Mouse (Mus musculus) brain, adult 2 months (tissue): ENCODE results near the gene Gucd1.
"Not testable (repeated sequence)": the region's sequence is repeated elsewhere in the genome, so short reads cannot be mapped to it uniquely, and the experiment has no call there.

Experiments used
- DNase-seq: peaks from one replicate; pipeline ENCODE4 v3.0.0; 2011; ENCODE audit warnings: low read depth, low spot score

Gucd1 gene

GRCm38 (mm10) chr10:75436604-75437217, 81.1 kb downstream of the Gucd1 start:
- DNase-seq = peak; percentile 89

DNA sequence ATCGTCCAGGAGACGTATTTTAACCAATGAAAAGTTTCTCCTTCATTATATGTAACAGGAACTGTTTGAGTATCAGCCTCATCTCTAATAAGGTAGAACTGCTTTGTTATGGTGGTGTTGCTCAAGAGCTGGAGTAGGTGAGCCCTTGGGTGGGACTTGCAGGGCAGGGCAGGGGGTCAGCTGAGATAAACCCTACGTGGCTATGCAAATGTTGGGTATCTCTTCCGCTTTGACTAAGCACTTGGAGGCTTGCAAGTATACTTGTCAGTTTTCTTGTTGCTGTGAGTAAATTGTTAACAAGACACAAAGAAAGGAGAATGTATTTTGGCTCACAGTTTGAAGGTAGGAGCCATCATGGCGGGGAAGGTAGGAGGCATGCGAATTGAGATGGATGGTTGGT, 87.1 kb downstream of the Gucd1 start:
- DNase-seq = no peak

DNA sequence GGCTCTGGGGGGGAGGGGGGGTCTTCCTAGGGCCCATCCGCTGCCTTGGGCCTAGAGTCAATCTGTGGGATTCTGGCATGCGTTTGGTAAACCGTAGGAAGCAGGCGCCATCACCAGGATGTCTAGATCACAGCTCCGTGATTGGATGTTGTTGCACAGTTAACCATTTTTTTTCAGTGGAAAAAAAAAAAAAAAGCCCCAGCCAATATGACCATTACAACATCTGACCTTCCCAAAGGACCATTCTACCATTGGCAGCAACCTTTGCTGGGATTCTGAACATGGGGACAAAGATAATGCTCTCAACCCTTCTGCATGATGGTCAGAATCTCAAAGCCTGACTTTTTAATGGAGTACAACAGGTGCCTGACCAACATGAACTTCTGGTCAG, 87.6 kb downstream of the Gucd1 start:
- no peak for DNase-seq

DNA sequence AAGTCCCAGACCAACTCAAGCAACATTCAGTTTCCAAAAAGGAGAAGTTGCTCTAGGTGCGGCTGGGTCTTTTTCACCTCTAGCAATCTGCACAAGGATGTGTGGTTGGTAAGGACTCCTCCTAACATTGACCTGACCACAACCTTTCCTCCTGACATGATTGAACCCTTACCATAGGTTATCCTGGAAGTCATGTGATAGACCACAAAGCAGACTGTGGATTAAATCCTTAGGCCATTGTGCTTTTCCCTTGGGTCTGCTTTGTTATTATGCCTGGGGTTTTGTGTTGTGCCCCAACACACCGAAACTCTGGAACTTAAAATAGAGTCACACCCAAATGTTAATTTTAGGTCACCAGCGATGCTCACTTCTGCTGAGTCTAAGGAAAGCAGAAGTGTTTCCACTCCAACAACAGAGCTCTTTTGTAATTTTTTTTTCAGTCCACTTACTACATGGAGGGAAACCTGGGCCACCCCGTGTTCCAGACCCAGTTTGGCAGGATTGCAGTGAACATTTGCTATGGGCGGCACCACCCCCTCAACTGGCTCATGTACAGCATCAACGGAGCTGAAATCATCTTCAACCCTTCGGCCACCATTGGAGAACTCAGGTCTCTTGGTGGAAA, 88.1 kb downstream of the Gucd1 start:
- DNase-seq = no peak

DNA sequence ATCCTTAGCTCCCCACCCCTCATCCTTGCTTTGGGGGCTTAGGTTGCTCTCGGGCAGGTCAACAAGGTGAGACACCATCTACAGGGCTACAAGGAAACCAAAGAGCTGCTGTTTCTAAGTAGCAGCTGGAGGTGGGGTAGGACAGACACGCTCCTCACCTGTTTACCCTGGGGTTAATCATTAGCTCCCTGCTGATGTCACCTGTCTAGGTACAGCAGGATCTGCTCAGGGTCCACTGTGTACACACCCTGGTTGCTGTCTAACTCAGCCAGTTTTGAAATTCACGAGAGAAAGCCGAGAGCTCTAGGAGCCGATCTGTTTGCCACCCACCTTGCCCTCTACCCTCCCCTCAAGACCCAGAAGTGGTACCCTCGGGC, 88.8 kb downstream of the Gucd1 start:
- no peak for DNase-seq

DNA sequence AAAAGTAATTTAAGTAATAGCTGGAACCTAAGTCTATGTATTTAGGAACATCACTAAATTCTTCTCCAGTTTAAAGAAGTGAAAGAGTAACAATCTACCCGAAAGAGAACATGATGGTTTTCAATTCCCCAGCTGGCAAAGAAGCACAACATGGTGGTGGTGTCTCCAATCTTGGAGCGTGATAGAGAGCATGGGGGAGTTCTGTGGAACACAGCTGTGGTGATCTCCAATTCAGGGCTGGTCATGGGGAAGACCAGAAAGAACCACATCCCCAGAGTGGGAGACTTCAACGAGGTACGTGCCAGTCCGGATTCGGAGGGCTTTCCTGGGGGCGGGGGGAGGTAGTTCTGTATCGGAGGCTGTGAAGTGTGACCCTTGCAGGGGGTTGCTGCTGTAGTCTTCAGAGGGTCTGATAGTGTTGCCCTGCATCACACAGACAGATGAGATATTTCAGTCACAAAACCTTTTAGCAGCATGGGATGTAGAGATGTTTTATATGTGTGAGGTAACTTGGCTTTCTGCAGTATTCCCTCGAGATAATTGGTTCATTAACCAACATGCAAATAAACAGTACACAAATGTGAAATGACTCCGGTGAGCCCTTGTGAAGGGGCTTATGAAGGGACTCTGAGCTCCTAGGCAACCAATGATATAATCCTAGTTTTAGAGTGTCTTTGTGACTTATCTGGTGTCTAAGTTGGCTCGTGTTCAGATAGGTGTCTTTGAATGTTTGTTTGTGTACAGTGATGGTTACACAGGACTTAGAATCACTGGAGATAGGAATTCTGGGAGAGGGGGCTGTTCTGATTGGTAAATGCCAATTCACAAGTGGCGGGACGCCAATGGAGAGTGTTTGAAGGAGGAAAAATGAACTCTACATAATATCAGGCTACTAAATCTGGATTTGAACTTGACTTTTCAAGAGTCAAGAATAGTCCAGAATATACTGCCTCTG, 89.4 kb downstream of the Gucd1 start:
- no peak for DNase-seq

DNA sequence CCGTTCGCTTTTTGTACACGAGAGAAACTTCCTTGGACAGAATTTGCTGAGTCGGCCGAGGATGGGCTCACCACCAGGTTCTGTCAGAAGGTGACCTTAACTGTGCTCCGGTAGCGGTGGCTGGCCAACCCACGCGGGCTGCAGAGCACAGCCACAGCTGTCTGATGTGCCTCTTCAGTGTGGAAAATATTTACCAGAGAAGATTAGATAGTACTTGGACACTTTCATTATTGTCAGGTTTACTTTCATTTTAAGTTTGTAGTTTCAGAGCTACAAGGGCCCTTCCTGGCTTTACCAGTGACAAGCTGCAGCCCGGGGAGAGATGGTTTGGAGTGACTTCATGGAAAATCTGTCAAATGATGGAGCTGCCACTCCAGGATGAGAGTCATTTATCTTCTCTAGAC, 93.3 kb downstream of the Gucd1 start:
- no peak for DNase-seq

GRCm38 (mm10) chr10:75418747-75419146, 99.0 kb downstream of the Gucd1 start:
- DNase-seq = no peak

DNA sequence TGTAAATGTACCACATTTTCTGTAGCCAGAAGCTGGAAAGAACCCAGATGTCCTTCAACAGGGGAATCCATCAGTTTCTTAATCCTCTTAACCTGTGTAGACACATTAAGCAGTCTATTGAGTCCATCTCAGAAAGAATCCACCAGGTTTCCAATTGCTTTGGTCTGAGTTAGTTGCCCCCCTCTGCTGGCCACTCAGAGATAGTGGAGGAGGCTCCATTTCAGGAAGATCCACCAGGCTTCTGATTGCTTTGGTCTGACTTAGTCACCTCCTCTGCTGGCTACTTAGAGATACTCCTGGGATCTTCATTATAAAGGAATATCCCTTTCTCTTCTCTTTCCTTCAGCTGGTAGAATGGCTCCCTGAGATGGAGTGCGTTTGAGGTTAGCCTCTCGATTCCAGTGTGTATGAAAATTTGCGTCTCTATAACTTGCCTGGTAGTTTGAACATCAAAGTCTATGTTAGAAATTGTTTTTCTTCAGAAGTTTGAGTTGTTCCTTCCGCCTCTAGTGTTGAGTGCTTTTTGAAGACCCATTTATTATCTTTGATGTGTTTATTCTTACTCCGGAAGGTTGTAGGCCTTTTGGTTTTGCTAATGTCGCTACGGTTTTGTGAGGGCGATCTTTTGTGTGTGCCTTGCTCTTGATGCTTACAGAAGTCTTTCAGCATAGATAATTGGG, 100.3 kb downstream of the Gucd1 start:
- DNase-seq = no peak

- DNase-seq = no peak
Observed at GRCm38 (mm10) chr10:75414925-75415324, 102.8 kb downstream of the Gucd1 start.

DNA sequence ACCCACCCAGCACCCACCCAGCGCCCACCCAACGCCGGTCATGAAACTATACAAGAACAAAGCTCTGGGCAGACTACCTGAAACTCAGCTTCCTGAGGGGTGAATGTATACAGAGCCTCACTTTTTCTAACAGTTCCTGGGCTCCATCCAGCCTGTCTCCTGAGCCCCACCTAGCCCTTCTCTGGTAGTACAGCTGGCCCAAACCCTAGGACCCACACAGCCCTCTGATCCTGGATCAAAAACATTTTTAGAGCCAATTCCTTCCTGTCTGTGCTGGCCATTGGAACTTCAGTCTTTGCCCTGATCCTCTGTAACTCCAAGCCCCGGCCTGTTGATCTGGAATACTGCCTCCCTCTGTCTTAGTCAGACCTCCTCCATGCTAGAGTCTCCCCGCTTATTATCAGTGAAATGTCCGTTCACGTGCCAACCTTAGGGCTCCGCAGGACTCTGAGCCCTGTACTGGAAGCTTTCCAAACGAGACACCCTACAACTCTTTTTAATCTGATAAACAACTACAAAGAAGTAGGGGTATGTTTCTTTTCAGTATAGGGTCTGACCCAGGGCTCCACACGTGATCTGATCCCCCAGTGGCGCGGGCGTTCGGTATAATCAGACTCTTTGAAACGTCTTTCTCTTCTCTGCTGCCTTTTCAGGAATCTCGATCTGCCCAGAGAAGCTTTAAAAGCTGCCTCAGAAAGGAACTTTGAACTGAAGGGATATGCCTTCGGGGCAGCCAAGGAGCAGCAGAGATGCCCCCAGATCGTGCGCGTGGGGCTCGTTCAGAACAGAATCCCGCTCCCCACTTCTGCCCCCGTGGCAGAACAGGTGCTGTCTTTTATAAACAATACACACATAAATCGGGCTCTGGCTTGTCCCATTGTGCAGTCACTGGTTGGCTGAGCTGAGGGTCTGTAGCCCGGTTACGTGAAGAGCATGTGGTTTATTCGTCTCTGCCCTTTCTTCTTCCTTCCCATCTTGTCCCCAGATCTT, 105.4 kb downstream of the Gucd1 start:
- no peak for DNase-seq

GRCm38 (mm10) chr10:75411343-75412113, 106.2 kb downstream of the Gucd1 start:
- DNase-seq = not testable (repeated sequence)

GRCm38 (mm10) chr10:75407741-75408140, 110.0 kb downstream of the Gucd1 start:
- DNase-seq = no peak

DNA sequence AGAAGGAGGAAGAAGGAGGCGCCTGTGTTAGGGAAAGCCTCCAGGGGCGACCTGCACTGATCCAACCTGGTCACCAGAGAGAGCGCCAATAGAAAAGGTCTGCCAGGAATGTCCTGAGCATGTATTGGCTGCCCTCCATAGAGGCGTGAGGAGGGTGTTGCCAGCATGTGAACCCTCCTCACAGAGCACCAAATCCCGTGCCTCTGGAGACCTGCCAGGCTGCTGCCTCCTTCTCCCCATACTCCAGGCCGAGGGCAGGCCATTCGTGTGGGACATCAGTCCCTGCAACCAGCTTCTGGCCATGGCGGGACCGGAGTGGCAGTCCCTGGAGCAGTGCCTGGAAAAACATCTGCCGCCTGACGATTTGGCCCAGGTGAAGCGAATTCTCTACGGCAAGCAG, 111.0 kb downstream of the Gucd1 start:
- peak; percentile 40 for DNase-seq

- DNase-seq = peak; percentile 12
Observed at GRCm38 (mm10) chr10:75405916-75406315, 111.9 kb downstream of the Gucd1 start.

- no peak for DNase-seq
Observed at GRCm38 (mm10) chr10:75400958-75401357, 116.8 kb downstream of the Gucd1 start, which contains the start of gene Upb1. TSS of gene Upb1 (plus strand) at chr10:75401115.

DNA sequence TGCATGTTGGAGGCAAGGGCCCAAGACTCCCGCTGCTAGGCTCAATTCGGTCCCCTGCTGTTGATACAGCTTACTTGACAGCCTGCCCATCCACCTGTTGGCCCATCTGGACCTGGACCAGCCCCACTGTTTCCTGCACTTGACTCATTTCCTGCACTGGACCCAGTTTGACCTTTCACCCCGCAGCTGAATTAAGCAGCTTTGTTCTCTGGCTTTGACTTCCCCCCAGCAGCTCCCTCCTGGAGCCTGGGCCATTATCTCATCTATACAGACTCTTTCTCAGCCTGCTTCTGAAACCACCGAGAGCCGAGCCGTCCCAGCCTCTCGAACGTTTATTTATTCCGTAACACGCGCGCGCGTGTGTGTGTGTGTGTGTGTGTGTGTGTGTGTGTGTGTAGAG, 120.8 kb downstream of the Gucd1 start:
- DNase-seq = no peak

DNA sequence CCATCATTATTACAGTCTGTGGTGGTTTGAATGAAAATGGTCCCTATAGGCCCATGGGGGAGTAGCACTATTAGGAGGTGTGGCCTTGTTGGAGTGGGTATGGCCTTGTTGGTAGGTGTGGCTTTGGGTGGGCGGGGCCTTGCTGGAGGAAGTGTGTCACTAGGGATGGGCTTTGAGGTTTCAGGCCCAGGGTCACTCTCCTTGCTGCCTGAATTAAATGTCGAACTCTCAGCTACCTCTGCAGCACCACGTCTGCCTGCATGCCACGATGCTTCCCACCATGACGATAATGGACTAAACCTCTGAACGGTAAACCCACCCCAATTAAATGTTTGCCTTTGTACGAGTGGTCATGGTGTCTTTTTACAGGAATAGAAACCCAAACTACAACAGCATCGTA, 123.0 kb downstream of the Gucd1 start:
- DNase-seq = no peak

DNA sequence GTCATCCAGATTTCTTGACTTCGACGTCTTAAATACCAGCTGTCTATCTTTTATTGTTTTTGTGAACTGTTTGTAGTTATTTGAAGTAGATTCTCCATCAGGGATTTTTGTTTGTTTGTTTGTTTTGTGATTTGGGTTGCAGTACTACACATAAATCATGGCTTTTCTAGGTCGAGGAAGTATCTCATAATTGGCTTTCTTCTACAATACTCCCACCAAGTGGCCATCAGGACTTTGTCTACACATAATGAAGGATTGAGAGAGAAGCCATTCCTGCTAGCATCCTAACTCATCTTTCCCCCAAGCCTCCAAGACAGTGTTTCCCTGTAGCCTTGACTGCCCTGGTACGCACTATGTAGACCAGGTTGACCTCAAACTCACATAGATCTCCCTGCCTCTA, 126.9 kb downstream of the Gucd1 start:
- no peak for DNase-seq

DNA sequence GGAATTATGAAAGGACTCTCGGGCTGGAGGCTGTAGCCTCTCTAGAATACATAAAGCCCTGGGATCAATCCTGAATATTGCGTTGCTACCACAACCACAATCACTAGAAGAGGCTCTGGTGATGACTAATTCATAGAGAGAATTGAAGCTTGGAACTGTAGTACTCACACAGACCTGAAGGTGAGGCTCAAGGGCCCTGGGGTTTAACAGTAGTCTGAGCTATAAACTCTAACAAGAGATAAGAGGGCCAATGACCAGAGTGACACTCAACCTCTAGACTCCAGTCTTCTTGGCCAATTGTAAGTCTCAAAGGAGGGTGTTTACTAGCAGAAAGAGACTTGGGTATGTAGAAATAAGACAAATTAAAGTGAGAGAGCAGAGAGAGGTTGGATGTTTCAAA, 127.6 kb downstream of the Gucd1 start:
- no peak for DNase-seq
